Comparison of ENCODE assay signal across 9 mouse cellular contexts in the genomic region with DNA sequence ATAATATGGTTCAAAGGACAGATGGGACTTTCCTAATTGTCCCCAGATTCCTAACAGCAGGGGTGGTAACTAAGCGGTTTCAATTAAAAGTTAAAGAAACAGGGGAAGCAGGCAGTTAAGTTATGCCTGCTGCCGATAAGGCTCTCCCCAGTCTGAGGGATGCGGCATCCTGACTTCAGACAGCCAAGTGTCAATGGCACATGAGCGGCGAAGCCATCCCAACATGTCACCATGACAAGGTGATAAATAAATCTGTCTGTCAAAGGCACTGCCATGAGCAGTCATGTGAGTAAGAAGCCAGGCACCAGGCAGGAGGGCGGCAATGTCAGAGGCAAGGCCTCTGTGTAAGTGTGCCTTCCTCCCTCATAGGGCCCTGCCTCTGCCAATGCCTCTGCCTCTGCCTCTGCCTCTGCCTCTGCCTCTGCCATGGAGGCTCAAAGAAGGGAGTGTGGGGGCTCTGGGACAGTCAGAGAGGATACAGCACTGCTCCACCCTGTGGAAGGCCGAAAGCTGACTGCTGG. TPM values are rescaled to one million over a fixed set of nuclear protein-coding genes. Genes with fewer than 3 reads are reported as not detected.
A peak's percentile ranks its signal among the peaks of the same experiment; 100 is the strongest.
DNase-seq lines count a peak whose midpoint lies in the region; ATAC-seq and TF ChIP-seq lines count a peak whose summit lies in the region.
"Had no signal": no experiment of that assay in that cellular context is flagged by ENCODE, and none has a peak within 500 bp of the region (broad histone marks: within the 10 kb centered on the region; RNA-seq: fewer than 3 reads in every experiment).

No protein-coding gene starts in this region.

- H3K27ac ChIP-seq in kidney, embryonic 14.5 days (ENCODE audit: low read depth, low read length) = 0 out of 2 replicates have a peak overlapping the region, but pooled peaks have one; percentile 17
- peak overlapping the region; percentile 87 for H3K27ac ChIP-seq in forebrain, embryonic 13.5 days
- peak overlapping the region; percentile 82 for H3K27ac ChIP-seq in hindbrain, embryonic 13.5 days
- peak overlapping the region; percentile 21; the same call in 1 of the 2 replicates for H3K27ac ChIP-seq in olfactory bulb, adult 2 months (ENCODE audit: insufficient read depth, low read depth, low read length)
- H3K27ac ChIP-seq in liver, embryonic 11.5 days (ENCODE audit: low read depth, low read length) = no peak overlapping the region
- H3K27ac ChIP-seq in intestine, embryonic 16.5 days (ENCODE audit: low read length) = no peak overlapping the region
- H3K27ac ChIP-seq: lung, embryonic 15.5 days had no signal

- H3K4me1 ChIP-seq in kidney, embryonic 14.5 days (ENCODE audit: control insufficient read depth, insufficient read depth, low read length) = peaks cover 41% of the 10 kb centered on the region
- peaks cover 65% of the 10 kb centered on the region for H3K4me1 ChIP-seq in forebrain, embryonic 13.5 days
- H3K4me1 ChIP-seq in hindbrain, embryonic 13.5 days (replicated peaks) = peaks cover 71% of the 10 kb centered on the region
- H3K4me1 ChIP-seq in olfactory bulb, adult 2 months (ENCODE audit: control insufficient read depth, insufficient read depth, low read length) = peaks cover 24% of the 10 kb centered on the region
- H3K4me1 ChIP-seq in liver, embryonic 11.5 days (replicated peaks; ENCODE audit: control insufficient read depth, insufficient read depth, low read length) = no peaks in the 10 kb centered on the region
- H3K4me1 ChIP-seq in intestine, embryonic 16.5 days (ENCODE audit: control insufficient read depth, insufficient read depth, low read length) = peaks cover 5% of the 10 kb centered on the region; the same call in 1 of the 2 replicates
- H3K4me1 ChIP-seq: lung, embryonic 15.5 days had no signal

- intact Hi-C loops in left cerebral cortex, postnatal 36 days (cut with DNase I) = no loop called here

- H3K9ac ChIP-seq in kidney, embryonic 14.5 days (ENCODE audit: low read depth, low read length) = no peak overlapping the region
- peak overlapping the region; percentile 38; the same call in 1 of the 2 replicates for H3K9ac ChIP-seq in forebrain, embryonic 13.5 days
- no peak overlapping the region; the same call in 1 of the 2 replicates for H3K9ac ChIP-seq in hindbrain, embryonic 13.5 days
- H3K9ac ChIP-seq in liver, embryonic 11.5 days (ENCODE audit: low read depth, low read length) = no peak overlapping the region
- H3K9ac ChIP-seq in intestine, embryonic 16.5 days (ENCODE audit: low read depth, low read length) = no peak overlapping the region
- H3K9ac ChIP-seq: lung, embryonic 15.5 days had no signal

- no peak for DNase-seq in kidney, postnatal 36 days
- no peak for DNase-seq in liver, embryonic 11.5 days (ENCODE audit: low spot score)
- no peak for DNase-seq in left cerebral cortex, postnatal 36 days (ENCODE audit: low spot score in 2 of 2)

- no peak overlapping the region for H3K4me2 ChIP-seq in kidney, embryonic 14.5 days (replicated peaks; ENCODE audit: low read depth, low read length)
- H3K4me2 ChIP-seq in forebrain, embryonic 13.5 days = peak overlapping the region; percentile 28
- H3K4me2 ChIP-seq in hindbrain, embryonic 13.5 days = no peak overlapping the region
- no peak overlapping the region for H3K4me2 ChIP-seq in liver, embryonic 11.5 days
- no peak overlapping the region for H3K4me2 ChIP-seq in intestine, embryonic 16.5 days (ENCODE audit: low read depth, low read length)
- H3K4me2 ChIP-seq: lung, embryonic 15.5 days had no signal

- WGBS in kidney, embryonic 14.5 days = 54% methylated on average over 7 of the region's 7 CpGs
- 39% methylated on average over 7 of the region's 7 CpGs for WGBS in forebrain, embryonic 13.5 days
- WGBS in hindbrain, embryonic 13.5 days = 40% methylated on average over 7 of the region's 7 CpGs
- WGBS in olfactory bulb, adult 2 months = 57% methylated on average over 7 of the region's 7 CpGs
- WGBS in liver, embryonic 11.5 days = 74% methylated on average over 7 of the region's 7 CpGs
- 79% methylated on average over 7 of the region's 7 CpGs for WGBS in intestine, embryonic 16.5 days

- no peaks in the 10 kb centered on the region for H3K27me3 ChIP-seq in kidney, embryonic 14.5 days (ENCODE audit: control insufficient read depth, insufficient read depth, low read length)
- H3K27me3 ChIP-seq in forebrain, embryonic 13.5 days = no peaks in the 10 kb centered on the region
- no peaks in the 10 kb centered on the region for H3K27me3 ChIP-seq in hindbrain, embryonic 13.5 days
- H3K27me3 ChIP-seq in liver, embryonic 11.5 days (replicated peaks; ENCODE audit: control insufficient read depth, insufficient read depth, low read length) = no peaks in the 10 kb centered on the region
- no peaks in the 10 kb centered on the region for H3K27me3 ChIP-seq in intestine, embryonic 16.5 days (replicated peaks; ENCODE audit: control insufficient read depth, insufficient read depth, low read length)
- H3K27me3 ChIP-seq: lung, embryonic 15.5 days had no signal

- no peak for TF ChIP-seq POLR2A in olfactory bulb, adult 2 months (IDR thresholded peaks at IDR 0.05; ENCODE audit: insufficient read depth, low read depth, low read length)

- peaks cover 23% of the 10 kb centered on the region for H3K36me3 ChIP-seq in kidney, embryonic 14.5 days (ENCODE audit: control insufficient read depth, insufficient read depth, low read length)
- H3K36me3 ChIP-seq in forebrain, embryonic 13.5 days (ENCODE audit: poor library complexity, severe bottlenecking) = peaks cover 20% of the 10 kb centered on the region; the same call in 1 of the 2 replicates
- H3K36me3 ChIP-seq in hindbrain, embryonic 13.5 days = peaks cover 12% of the 10 kb centered on the region
- no peaks in the 10 kb centered on the region; the same call in 1 of the 2 replicates for H3K36me3 ChIP-seq in liver, embryonic 11.5 days (ENCODE audit: control insufficient read depth, insufficient read depth, low read length)
- H3K36me3 ChIP-seq in intestine, embryonic 16.5 days (ENCODE audit: control insufficient read depth, insufficient read depth, low read length) = no peaks in the 10 kb centered on the region

- no peak for ATAC-seq in kidney, embryonic 14.5 days (ENCODE audit: low FRiP score, low TSS enrichment)
- peak; percentile 72 for ATAC-seq in forebrain, embryonic 13.5 days
- ATAC-seq in hindbrain, embryonic 13.5 days (ENCODE audit: low FRiP score) = peak; percentile 33
- ATAC-seq in liver, embryonic 11.5 days (replicated peaks; ENCODE audit: low FRiP score) = no peak
- no peak for ATAC-seq in intestine, embryonic 16.5 days

- no peaks in the 10 kb centered on the region for H3K9me3 ChIP-seq in kidney, embryonic 14.5 days (ENCODE audit: control insufficient read depth, low read length)
- H3K9me3 ChIP-seq in forebrain, embryonic 13.5 days (replicated peaks) = no peaks in the 10 kb centered on the region
- no peaks in the 10 kb centered on the region for H3K9me3 ChIP-seq in hindbrain, embryonic 13.5 days
- H3K9me3 ChIP-seq in liver, embryonic 11.5 days (ENCODE audit: control insufficient read depth, low read length) = no peaks in the 10 kb centered on the region
- H3K9me3 ChIP-seq in intestine, embryonic 16.5 days (ENCODE audit: control insufficient read depth, low read length) = no peaks in the 10 kb centered on the region
- H3K9me3 ChIP-seq: lung, embryonic 15.5 days had no signal

- TF ChIP-seq CTCF in olfactory bulb, adult 2 months (IDR thresholded peaks at IDR 0.05; ENCODE audit: insufficient read depth, low read depth, low read length) = no peak

- H3K4me3 ChIP-seq in kidney, embryonic 14.5 days (ENCODE audit: low read length) = no peak overlapping the region
- H3K4me3 ChIP-seq in forebrain, embryonic 13.5 days = no peak overlapping the region
- H3K4me3 ChIP-seq in hindbrain, embryonic 13.5 days = no peak overlapping the region
- H3K4me3 ChIP-seq in olfactory bulb, adult 2 months (ENCODE audit: insufficient read depth, low read depth, low read length) = no peak overlapping the region
- H3K4me3 ChIP-seq in liver, embryonic 11.5 days (ENCODE audit: low read depth, low read length) = no peak overlapping the region
- H3K4me3 ChIP-seq in intestine, embryonic 16.5 days (ENCODE audit: low read length) = no peak overlapping the region
- H3K4me3 ChIP-seq: lung, embryonic 15.5 days had no signal

RNA-seq across cellular contexts. Expression of a gene that starts 55.8 kb away (rescaled TPM):
- 62.8 and 133 TPM in 2 replicates for polyA plus RNA-seq in kidney, embryonic 14.5 days (2014; fragmentation: Nextera tagmentation; extraction: Ambion mirVana)
- polyA plus RNA-seq in forebrain, embryonic 13.5 days (2015; fragmentation: Nextera tagmentation; extraction: Ambion mirVana) = 47.9 and 56.7 TPM in 2 replicates
- polyA plus RNA-seq in hindbrain, embryonic 13.5 days (2015; fragmentation: Nextera tagmentation; extraction: Ambion mirVana) = 26.3 and 33.9 TPM in 2 replicates
- polyA plus RNA-seq in olfactory bulb, adult 2 months (2012; ENCODE audit: insufficient read depth, insufficient read length, low replicate concordance, missing spikeins) = not detected in 2 replicates
- 30.0 and 32.6 TPM in 2 replicates for polyA plus RNA-seq in liver, embryonic 11.5 days (2014; fragmentation: Nextera tagmentation; extraction: Ambion mirVana)
- polyA plus RNA-seq in intestine, embryonic 16.5 days (2015; fragmentation: Nextera tagmentation; extraction: Ambion mirVana) = 47.3 and 47.6 TPM in 2 replicates
- total RNA-seq in left cerebral cortex, postnatal 36 days (2021) = 10 to 100 TPM; 41.6 to 46.6 TPM

RNA-seq across cellular contexts. Expression of a gene that starts 56.8 kb away (rescaled TPM):
- 132 and 157 TPM in 2 replicates for polyA plus RNA-seq in kidney, embryonic 14.5 days (2014; fragmentation: Nextera tagmentation; extraction: Ambion mirVana)
- polyA plus RNA-seq in forebrain, embryonic 13.5 days (2015; fragmentation: Nextera tagmentation; extraction: Ambion mirVana) = 104 and 106 TPM in 2 replicates
- polyA plus RNA-seq in hindbrain, embryonic 13.5 days (2015; fragmentation: Nextera tagmentation; extraction: Ambion mirVana) = 82.8 and 85.6 TPM in 2 replicates
- not detected in 2 replicates for polyA plus RNA-seq in olfactory bulb, adult 2 months (2012; ENCODE audit: insufficient read depth, insufficient read length, low replicate concordance, missing spikeins)
- polyA plus RNA-seq in liver, embryonic 11.5 days (2014; fragmentation: Nextera tagmentation; extraction: Ambion mirVana) = 42.7 and 47.9 TPM in 2 replicates
- polyA plus RNA-seq in intestine, embryonic 16.5 days (2015; fragmentation: Nextera tagmentation; extraction: Ambion mirVana) = 78.3 and 80.2 TPM in 2 replicates
- total RNA-seq in left cerebral cortex, postnatal 36 days (2021) = 10 to 100 TPM; 20.3 to 28.3 TPM

Comparison
In these comparisons a context has a peak if more than half of its experiments do, and no peak if none do; other contexts are left out.
1. ATAC-seq: peak in forebrain, embryonic 13.5 days (single experiment) and hindbrain, embryonic 13.5 days (single experiment); none in kidney, embryonic 14.5 days (single experiment), liver, embryonic 11.5 days (single experiment) and intestine, embryonic 16.5 days (single experiment).
2. H3K27ac ChIP-seq: peak in kidney, embryonic 14.5 days (single experiment), forebrain, embryonic 13.5 days (single experiment), hindbrain, embryonic 13.5 days (single experiment) and olfactory bulb, adult 2 months (single experiment); none in liver, embryonic 11.5 days (single experiment) and intestine, embryonic 16.5 days (single experiment).
3. RNA of a gene that starts 56.8 kb away (polyA plus RNA-seq): 132 to 157 TPM in kidney, embryonic 14.5 days, 104 to 106 TPM in forebrain, embryonic 13.5 days, 82.8 to 85.6 TPM in hindbrain, embryonic 13.5 days, 78.3 to 80.2 TPM in intestine, embryonic 16.5 days and 42.7 to 47.9 TPM in liver, embryonic 11.5 days; not detected in olfactory bulb, adult 2 months; every median in the first group is over 10 times any median in the second.